Mouse (Mus musculus) lung, postnatal 0 days (tissue): ENCODE measurements at regions not wholly inside any gene's neighbourhood (a gene's known extent, or its start where the extent isn't known, plus 50 kb on each side); places are given as distances from the start of the nearest gene placed in this dataset.

ENCODE experiments used
- CTCF ChIP-seq: IDR thresholded peaks from 2 replicates; pipeline ENCODE4 v1.5.1; 2016; ENCODE audit warnings: antibody characterized with exemption, mild to moderate bottlenecking
- EP300 ChIP-seq: IDR thresholded peaks from 2 replicates; pipeline ENCODE4 v1.6.1; 2016; ENCODE audit warnings: antibody characterized with exemption, mild to moderate bottlenecking, control low read depth

- TF ChIP-seq CTCF (no peak), EP300 (no peak)
These were observed 65.9 kb upstream of the Tle3 start for GRCm38 (mm10) chr9:61306306-61306705.
